ENCODE assay signal across 8 mouse cellular contexts in the genomic region with DNA sequence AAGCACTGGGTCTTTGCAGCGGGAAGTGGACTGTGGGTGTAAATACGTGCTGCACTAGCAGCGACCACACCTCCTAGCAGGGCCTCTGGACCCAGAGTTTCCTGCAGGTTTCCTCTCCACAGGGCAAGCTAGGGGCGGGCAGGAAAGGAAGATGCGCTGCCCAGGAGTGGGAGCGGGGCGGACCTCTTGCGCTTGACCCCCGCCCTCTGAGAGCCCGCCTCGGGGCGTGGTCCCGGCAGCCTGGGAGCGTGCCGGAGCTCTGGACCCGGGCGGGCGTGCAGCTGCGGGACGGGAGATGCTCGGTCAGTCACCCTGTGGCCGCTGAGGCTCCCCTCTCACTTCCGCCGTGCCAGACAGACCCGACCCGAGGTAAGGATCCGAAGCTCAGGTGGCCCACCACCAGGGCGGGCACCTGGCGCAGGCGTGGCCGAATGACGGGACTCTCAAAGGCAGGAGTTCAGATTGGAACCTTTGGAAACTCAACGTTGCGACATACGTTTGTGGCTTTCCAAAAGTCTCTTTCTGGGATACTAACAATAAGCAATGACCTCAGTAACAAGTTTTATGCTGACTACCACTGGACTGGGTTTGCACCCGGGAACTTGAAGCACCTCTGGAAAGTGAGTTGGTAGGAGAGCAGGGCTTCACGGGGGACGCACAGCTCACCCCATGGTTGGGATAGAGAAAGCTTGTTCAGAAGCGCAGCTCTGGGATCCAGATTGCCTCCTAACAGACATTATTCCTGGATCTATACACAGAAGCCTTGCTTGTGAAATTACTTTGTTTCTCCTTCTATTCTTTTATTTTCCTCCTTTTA. TPM values are rescaled to one million over a fixed set of nuclear protein-coding genes. Genes with fewer than 3 reads are reported as not detected.
DNase-seq lines count a peak whose midpoint lies in the region; ATAC-seq and TF ChIP-seq lines count a peak whose summit lies in the region.

A gene (plus strand): TSS at position 253 of the 817 bp plus-strand sequence.

- peak; percentile 88 for ATAC-seq in Patski
- ATAC-seq in lung, postnatal 0 days, result peak; percentile 94

- CTCF ChIA-PET in Patski (lab: Charles Lee), result no interaction called here

- WGBS in embryonic facial prominence, embryonic 10.5 days, result under 1% methylated on average over 39 of the region's 39 CpGs
- WGBS in heart, embryonic 10.5 days, result under 1% methylated on average over 39 of the region's 39 CpGs
- 2% methylated on average over 33 of the region's 39 CpGs for WGBS in lung, postnatal 0 days

- peaks cover 8% of the 10 kb centered on the region; the same call in 1 of the 2 replicates for H3K4me1 ChIP-seq in embryonic facial prominence, embryonic 10.5 days
- peaks cover 4% of the 10 kb centered on the region; the same call in 1 of the 2 replicates for H3K4me1 ChIP-seq in heart, embryonic 10.5 days
- no peaks in the 10 kb centered on the region; the same call in 1 of the 2 replicates for H3K4me1 ChIP-seq in lung, postnatal 0 days (ENCODE audit: insufficient read depth, low read depth, low read length)

- POLR2A ChIA-PET in Patski (lab: Charles Lee), result interaction anchor here (0.6 kb wide), 1 partner anchor 177 kb away, joined by 3 read pairs; no protein-coding TSS in a partner anchor

- no peak for TF ChIP-seq EP300 in lung, postnatal 0 days (IDR thresholded peaks at IDR 0.05)

- peak within 1 kb of the TSS; percentile 69 for H3K4me3 ChIP-seq in embryonic facial prominence, embryonic 10.5 days
- peak within 1 kb of the TSS; percentile 73 for H3K4me3 ChIP-seq in heart, embryonic 10.5 days
- peak within 1 kb of the TSS; percentile 54 for H3K4me3 ChIP-seq in lung, postnatal 0 days (ENCODE audit: low read depth, low read length)

- H3K27ac ChIP-seq in embryonic facial prominence, embryonic 10.5 days (replicated peaks), result peak within 1 kb of the TSS; percentile 52
- H3K27ac ChIP-seq in heart, embryonic 10.5 days, result peak within 1 kb of the TSS; percentile 77
- H3K27ac ChIP-seq in lung, postnatal 0 days (ENCODE audit: low read length), result peak within 1 kb of the TSS; percentile 78

- DNase-seq in A20 (ENCODE audit: low read depth, low spot score) (peak; percentile 60), Patski (ENCODE audit: low read depth, low spot score) (no peak)
- DNase-seq in embryonic facial prominence, embryonic 10.5 days (ENCODE audit: low spot score), result peak; percentile 75
- peak; percentile 85 for DNase-seq in heart, embryonic 10.5 days (ENCODE audit: low spot score)
- DNase-seq in kidney, adult 8-10 months, result peak; percentile 53 to 70
- peak; percentile 85 for DNase-seq in lung, postnatal 0 days (ENCODE audit: low spot score)
- peak; percentile 25 for DNase-seq in ovary, postnatal 14 days (ENCODE audit: low spot score)
- DNase-seq in layer of hippocampus, adult 8-10 months (ENCODE audit: low spot score in 2 of 2), result no peak

- H3K4me2 ChIP-seq in lung, postnatal 0 days (replicated peaks; ENCODE audit: low read depth, low read length), result peak within 1 kb of the TSS; percentile 67

- no peaks in the 10 kb centered on the region for H3K27me3 ChIP-seq in Patski
- H3K27me3 ChIP-seq in embryonic facial prominence, embryonic 10.5 days (replicated peaks; ENCODE audit: low read depth, poor library complexity, severe bottlenecking), result peaks cover 33% of the 10 kb centered on the region
- peaks cover 9% of the 10 kb centered on the region; the same call in 1 of the 2 replicates for H3K27me3 ChIP-seq in heart, embryonic 10.5 days (ENCODE audit: insufficient read depth, poor library complexity, severe bottlenecking)
- no peaks in the 10 kb centered on the region for H3K27me3 ChIP-seq in lung, postnatal 0 days (replicated peaks; ENCODE audit: insufficient read depth, low read length)

- in situ Hi-C loops in Patski (cut with MboI; ENCODE audit: low pct_unique_long_range_greater_than_20kb), result no loop called here

- TF ChIP-seq CTCF in Patski (IDR thresholded peaks at IDR 0.05), result no peak
- no peak for TF ChIP-seq CTCF in lung, postnatal 0 days (IDR thresholded peaks at IDR 0.05)

- peak within 1 kb of the TSS; percentile 41 for H3K9ac ChIP-seq in lung, postnatal 0 days (replicated peaks; ENCODE audit: low read depth)

- H3K9me3 ChIP-seq in embryonic facial prominence, embryonic 10.5 days, result no peaks in the 10 kb centered on the region
- no peaks in the 10 kb centered on the region for H3K9me3 ChIP-seq in heart, embryonic 10.5 days
- no peaks in the 10 kb centered on the region for H3K9me3 ChIP-seq in lung, postnatal 0 days (ENCODE audit: low read length)

- peaks cover 16% of the 10 kb centered on the region for H3K36me3 ChIP-seq in embryonic facial prominence, embryonic 10.5 days (replicated peaks)
- H3K36me3 ChIP-seq in heart, embryonic 10.5 days, result peaks cover 10% of the 10 kb centered on the region
- H3K36me3 ChIP-seq in lung, postnatal 0 days (ENCODE audit: insufficient read depth, low read length), result no peaks in the 10 kb centered on the region

RNA-seq across cellular contexts. Expression of the gene that starts here (rescaled TPM):
- polyA plus RNA-seq in Patski (2021), result 0.36 TPM
- polyA plus RNA-seq in embryonic facial prominence, embryonic 10.5 days (2016; fragmentation: Nextera tagmentation; extraction: Ambion mirVana), result 9.8 and 10.5 TPM in 2 replicates
- polyA plus RNA-seq in heart, embryonic 10.5 days (2016; fragmentation: Nextera tagmentation; extraction: Ambion mirVana), result 12.2 and 15.4 TPM in 2 replicates
- 32.0 and 33.3 TPM in 2 replicates for polyA plus RNA-seq in lung, postnatal 0 days (2015; fragmentation: Nextera tagmentation; extraction: Ambion mirVana)
- total RNA-seq in layer of hippocampus, adult 8-10 months (2022), result 1 to 10 TPM; 2.9 to 3.5 (median 3.2) TPM

Comparison
In these comparisons a context has a peak if more than half of its experiments do, and no peak if none do; other contexts are left out.
1. Peak in ATAC-seq in Patski; RNA of the gene not detected or under 1 TPM.
2. DNase-seq: peak in A20 (single experiment), embryonic facial prominence, embryonic 10.5 days (single experiment), heart, embryonic 10.5 days (single experiment), kidney, adult 8-10 months (2 of 2), lung, postnatal 0 days (single experiment) and ovary, postnatal 14 days (single experiment); none in Patski (single experiment) and layer of hippocampus, adult 8-10 months (0 of 2).
3. Peak in every context shown above with its lines, with median percentiles within 50 percentile points of each other: H3K27ac ChIP-seq and H3K4me3 ChIP-seq.